Mouse (Mus musculus) brain, embryonic 14.5 days (tissue): ENCODE results near the gene Aym1. TPM values are rescaled to one million over a fixed set of nuclear protein-coding genes. Genes with fewer than 3 reads are reported as not detected.
"Not testable (repeated sequence)": the region's sequence is repeated elsewhere in the genome, so short reads cannot be mapped to it uniquely, and the experiment has no call there.

ENCODE experiments used
- DNase-seq: peaks from one replicate; pipeline ENCODE4 v3.0.0-alpha.2; 2011; ENCODE audit warnings: low read depth
- CTCF ChIP-seq: fragments of 200-500 bp; IDR thresholded peaks from 2 replicates; pipeline ENCODE4 v1.5.1; 2012; ENCODE audit warnings: inconsistent platforms, mild to moderate bottlenecking, moderate library complexity, borderline replicate concordance; ENCODE audit not compliant: insufficient read depth, insufficient read length; ENCODE audit errors: extremely low read depth
- POLR2A ChIP-seq: fragments of 200-500 bp; IDR thresholded peaks from 2 replicates; pipeline ENCODE4 v1.6.1; 2012; ENCODE audit warnings: mild to moderate bottlenecking, inconsistent platforms, borderline replicate concordance; ENCODE audit not compliant: poor library complexity, insufficient read depth, insufficient read length, severe bottlenecking; ENCODE audit errors: extremely low read depth
- polyA plus RNA-seq: library from polyadenylated mRNA; depleted of rRNA; stranded (reverse); fragments of >200 nt; gene quantifications from 2 replicates; pipeline ENCODE4 v1.2.3, GENCODE M21; 2012

Gene Aym1
- polyA plus RNA-seq, 1 experiment, result not detected

GRCm38 (mm10) chr5:113335732-113336131 is 21.4 kb upstream of the Aym1 start:
- TF ChIP-seq CTCF, result no peak
- TF ChIP-seq POLR2A, result no peak
- DNase-seq, result peak; percentile 48

GRCm38 (mm10) chr5:113336281-113336680 is 20.8 kb upstream of the Aym1 start:
- TF ChIP-seq POLR2A (no peak), CTCF (no peak)
- no peak for DNase-seq

- DNase-seq, result no peak
- TF ChIP-seq POLR2A, result no peak
- TF ChIP-seq CTCF, result no peak
Measured at GRCm38 (mm10) chr5:113344635-113345386, 12.3 kb upstream of the Aym1 start.

- DNase-seq, result no peak
- TF ChIP-seq CTCF (no peak), POLR2A (no peak)
Measured at GRCm38 (mm10) chr5:113345781-113346180, 11.3 kb upstream of the Aym1 start.

GRCm38 (mm10) chr5:113346651-113347050 is 10.4 kb upstream of the Aym1 start:
- not testable (repeated sequence) for DNase-seq

- no peak for DNase-seq
- TF ChIP-seq CTCF, result no peak
- TF ChIP-seq POLR2A, result no peak
Measured at GRCm38 (mm10) chr5:113347593-113347992, 9.5 kb upstream of the Aym1 start.

- TF ChIP-seq POLR2A, result no peak
- peak; percentile 36; the same call in 1 of the 2 replicates for TF ChIP-seq CTCF
- DNase-seq, result no peak
Measured at GRCm38 (mm10) chr5:113348597-113348996, 8.5 kb upstream of the Aym1 start.

- no peak for TF ChIP-seq POLR2A
- TF ChIP-seq CTCF, result no peak
- peak; percentile 37 for DNase-seq
Measured at GRCm38 (mm10) chr5:113349226-113349625, 7.9 kb upstream of the Aym1 start.

- peak; percentile 91 for DNase-seq
- TF ChIP-seq POLR2A (no peak), CTCF (no peak)
Measured at GRCm38 (mm10) chr5:113349810-113350209, 7.3 kb upstream of the Aym1 start.

- DNase-seq, result peak; percentile 88
Measured at GRCm38 (mm10) chr5:113351768-113352167, 5.3 kb upstream of the Aym1 start.

GRCm38 (mm10) chr5:113352636-113353035 is 4.5 kb upstream of the Aym1 start:
- TF ChIP-seq CTCF (no peak), POLR2A (no peak)
- DNase-seq, result no peak

More at GRCm38 (mm10) chr5:113351768-113352167, 5.3 kb upstream of the Aym1 start:
- TF ChIP-seq POLR2A (no peak), CTCF (no peak)

- no peak for DNase-seq
- TF ChIP-seq POLR2A (no peak), CTCF (no peak)
Measured at GRCm38 (mm10) chr5:113354311-113354710, 2.8 kb upstream of the Aym1 start.

GRCm38 (mm10) chr5:113357656-113358055 is 562 bp downstream of the Aym1 start:
- no peak for TF ChIP-seq POLR2A
- DNase-seq, result peak; percentile 69

- TF ChIP-seq CTCF (no peak), POLR2A (no peak)
- DNase-seq, result no peak
Measured at GRCm38 (mm10) chr5:113358833-113359232, 1.7 kb downstream of the Aym1 start.
